Mouse (Mus musculus) CH12.LX (cell line): ENCODE results near the gene Vps37d. TPM values are rescaled to one million over a fixed set of nuclear protein-coding genes. Genes with fewer than 3 reads are reported as not detected.

ENCODE experiments used
- DNase-seq: peaks from one replicate; pipeline ENCODE4 v3.0.0-alpha.2; 2013; ENCODE audit errors: extremely low read depth
- H3K27ac ChIP-seq: 2 replicates; pipeline ENCODE4 v1.5.1; 2012; ENCODE audit warnings: low read depth, mild to moderate bottlenecking, control low read depth, moderate library complexity; ENCODE audit not compliant: insufficient read depth
- H3K27me3 ChIP-seq: replicated peaks from 2 replicates; pipeline ENCODE3; 2012; ENCODE audit warnings: inconsistent platforms
- H3K36me3 ChIP-seq, 2 experiments: replicated peaks in 1 of 2; 2 replicates each; pipeline versions ENCODE3 to v1.6.1; 2012; ENCODE audit warnings: inconsistent platforms in 1 of 2, low read length in 1 of 2, mild to moderate bottlenecking in 1 of 2, mixed read lengths in 1 of 2, moderate library complexity in 1 of 2; ENCODE audit not compliant: control insufficient read depth in 1 of 2, insufficient read depth in 1 of 2
- H3K4me1 ChIP-seq, 2 experiments: 2 replicates each; pipeline ENCODE4 v1.6.1; 2012; ENCODE audit warnings: inconsistent platforms in 1 of 2, moderate library complexity in 1 of 2; ENCODE audit not compliant: insufficient read depth in 2 of 2, control insufficient read depth in 1 of 2
- H3K4me2 ChIP-seq: 2 replicates; pipeline ENCODE4 v1.6.1; 2012; ENCODE audit warnings: low read depth, mild to moderate bottlenecking, control low read depth; ENCODE audit not compliant: poor library complexity, insufficient read depth, severe bottlenecking
- H3K4me3 ChIP-seq, 3 experiments: fragments of 150-350 bp in 1 of 3; sonication (generic) in 1 of 3; replicated peaks in 1 of 3; 2 replicates each; pipeline versions ENCODE3 to v1.5.1; 2011 to 2012; ENCODE audit warnings: low read depth in 2 of 3, low read length in 2 of 3, mild to moderate bottlenecking in 2 of 3, moderate library complexity in 2 of 3, control low read depth in 1 of 3, improper control_type of control experiment in 1 of 3, inconsistent platforms in 1 of 3, mixed read lengths in 1 of 3; ENCODE audit not compliant: poor library complexity in 1 of 3
- H3K79me2 ChIP-seq: replicated peaks from 2 replicates; pipeline ENCODE4 v1.6.1; 2012; ENCODE audit warnings: mild to moderate bottlenecking, moderate library complexity; ENCODE audit not compliant: control insufficient read depth, poor library complexity, insufficient read depth, severe bottlenecking; ENCODE audit errors: extremely low read depth
- H3K9ac ChIP-seq: 2 replicates; pipeline ENCODE4 v1.6.1; 2012; ENCODE audit warnings: low read depth, mild to moderate bottlenecking, control low read depth, moderate library complexity; ENCODE audit not compliant: insufficient read depth
- H3K9me3 ChIP-seq: replicated peaks from 2 replicates; pipeline ENCODE3; 2012; ENCODE audit warnings: low read length, inconsistent platforms, mixed read lengths
- CHD1 ChIP-seq: IDR thresholded peaks from 2 replicates; pipeline ENCODE4 v1.6.1; 2012; ENCODE audit warnings: low read depth, low read length, improper control_type of control experiment, inconsistent platforms
- CHD2 ChIP-seq: IDR thresholded peaks from 2 replicates; pipeline ENCODE4 v1.6.1; 2011; ENCODE audit warnings: low read length, improper control_type of control experiment
- CTCF ChIP-seq, 2 experiments: IDR thresholded peaks in 1 of 2; conservative IDR thresholded peaks in 1 of 2; 2 replicates each; pipeline ENCODE4 v1.5.1; 2011 to 2012; ENCODE audit warnings: low read depth in 2 of 2, low read length in 2 of 2, improper control_type of control experiment in 1 of 2, inconsistent platforms in 1 of 2, mild to moderate bottlenecking in 1 of 2, moderate library complexity in 1 of 2
- ELF1 ChIP-seq: IDR thresholded peaks from 2 replicates; pipeline ENCODE4 v1.6.1; 2014; ENCODE audit warnings: low read depth, mild to moderate bottlenecking, inconsistent platforms, low read length, improper control_type of control experiment
- IRF4 ChIP-seq: IDR thresholded peaks from 2 replicates; pipeline ENCODE4 v1.6.1; 2014; ENCODE audit warnings: low read depth, mild to moderate bottlenecking, inconsistent platforms, low read length, improper control_type of control experiment
- JUN ChIP-seq: IDR thresholded peaks from 2 replicates; pipeline ENCODE4 v1.6.1; 2011; ENCODE audit warnings: low read depth, mild to moderate bottlenecking, low read length, improper control_type of control experiment, moderate library complexity; ENCODE audit not compliant: insufficient read depth
- JUND ChIP-seq: conservative IDR thresholded peaks from 2 replicates; pipeline ENCODE4 v1.6.1; 2011; ENCODE audit warnings: low read depth, low read length, improper control_type of control experiment
- KAT2A ChIP-seq: IDR thresholded peaks from 2 replicates; pipeline ENCODE4 v1.6.1; 2012; ENCODE audit warnings: low read length, improper control_type of control experiment, inconsistent platforms; ENCODE audit not compliant: insufficient replicate concordance
- MAZ ChIP-seq: IDR thresholded peaks from 2 replicates; pipeline ENCODE4 v1.6.1; 2012; ENCODE audit warnings: low read depth, mild to moderate bottlenecking, inconsistent platforms, low read length, improper control_type of control experiment, moderate library complexity
- MXI1 ChIP-seq: IDR thresholded peaks from 2 replicates; pipeline ENCODE4 v1.6.1; 2011; ENCODE audit warnings: mild to moderate bottlenecking, low read depth, low read length, improper control_type of control experiment
- NELFE ChIP-seq: IDR thresholded peaks from 2 replicates; pipeline ENCODE4 v1.6.1; 2011; ENCODE audit warnings: low read depth, low read length, improper control_type of control experiment
- NRF1 ChIP-seq: IDR thresholded peaks from 2 replicates; pipeline ENCODE4 v1.6.1; 2014; ENCODE audit warnings: low read depth, mild to moderate bottlenecking, inconsistent platforms, low read length, improper control_type of control experiment, moderate library complexity
- POLR2AphosphoS2 ChIP-seq: IDR thresholded peaks from 2 replicates; pipeline ENCODE4 v1.6.1; 2011; ENCODE audit warnings: low read depth, low read length, improper control_type of control experiment
- TBP ChIP-seq: conservative IDR thresholded peaks from 2 replicates; pipeline ENCODE4 v1.6.1; 2011; ENCODE audit warnings: low read depth, low read length, improper control_type of control experiment
- USF1 ChIP-seq: IDR thresholded peaks from 2 replicates; pipeline ENCODE4 v1.6.1; 2014; ENCODE audit warnings: low read depth, mild to moderate bottlenecking, inconsistent platforms, low read length, improper control_type of control experiment
- dilution Hi-C: fragments of 300-500 bp; cut with MboI; formaldehyde crosslinking; loops from 2 replicates; pipeline ENCODE4 v1.14.3; 2020; ENCODE audit warnings: low sequenced_read_pairs; ENCODE audit not compliant: extremely low pct_unique_long_range_greater_than_20kb, extremely low pct_ligation_motif_present
- in situ Hi-C: fragments of 300-500 bp; cut with MboI; formaldehyde crosslinking; loops from 3 replicates; pipeline ENCODE4 v1.14.3; 2019; ENCODE audit warnings: low sequenced_read_pairs, low pct_ligation_motif_present, low pct_unique_long_range_greater_than_20kb, mixed read lengths
- polyA plus RNA-seq: library from polyadenylated mRNA; unstranded; fragments of >175 nt; gene quantifications from 2 replicates; pipeline ENCODE4 v1.2.1, GENCODE M21; 2012; ENCODE audit warnings: low read depth; ENCODE audit not compliant: insufficient read length
- total RNA-seq, 2 experiments: library from RNA; depleted of rRNA; stranded (reverse); fragments of 300-350 nt in 1 of 2; fragments of >200 nt in 1 of 2; gene quantifications; 2 replicates each; pipeline ENCODE4 v1.2.3; 2012 to 2014

The Vps37d gene
- total and polyA plus RNA-seq, 3 experiments = 0.40 to 0.64 (median 0.56) TPM

DNA sequence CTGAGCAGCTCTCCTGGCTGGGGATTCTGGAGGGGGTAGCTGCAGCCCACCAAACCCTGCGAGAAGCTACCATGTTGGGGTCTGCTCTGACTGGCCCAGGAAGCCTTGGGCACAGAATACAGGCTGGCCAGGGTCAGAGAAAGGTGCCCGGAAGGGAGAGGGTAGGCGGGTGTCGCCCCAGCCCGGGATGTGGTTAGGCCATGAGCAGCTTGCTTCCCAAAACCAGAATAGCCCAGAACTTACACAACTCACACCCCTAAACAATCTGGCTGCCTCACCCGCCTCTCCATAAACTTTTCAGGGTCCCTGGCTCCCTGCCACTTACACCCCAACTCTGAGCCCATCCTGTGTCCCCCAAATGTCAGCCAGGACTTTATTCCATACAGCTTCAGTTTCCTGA is 49.6 kb upstream of the Vps37d start:
- H3K27ac ChIP-seq = no peak overlapping the region
- peaks cover 9% of the 10 kb centered on the region for H3K9me3 ChIP-seq
- no peak for DNase-seq
- no peak for TF ChIP-seq NELFE
- TF ChIP-seq ELF1 = no peak
- TF ChIP-seq IRF4 = no peak
- no peak for TF ChIP-seq POLR2AphosphoS2
- TF ChIP-seq MAZ = no peak
- TF ChIP-seq JUN = no peak
- TF ChIP-seq USF1 = no peak
- TF ChIP-seq CTCF (conservative IDR thresholded peaks at IDR 0.05 in 1 of 2, IDR thresholded peaks at IDR 0.05 in 1 of 2; ENCODE audit: low read depth in 2 of 2, low read length in 2 of 2) = no peak
- TF ChIP-seq JUND = no peak
- no peak for TF ChIP-seq CHD1
- in situ Hi-C loops (no loop called here), dilution Hi-C loops (no loop called here)
- peaks cover 91% of the 10 kb centered on the region for H3K27me3 ChIP-seq
- no peak overlapping the region for H3K9ac ChIP-seq
- H3K4me2 ChIP-seq = no peak overlapping the region
- H3K4me3 ChIP-seq = no peak overlapping the region
- no peaks in the 10 kb centered on the region for H3K79me2 ChIP-seq
- H3K4me1 ChIP-seq = 0 out of 4 replicates have a peak, but pooled peaks cover 0 to 2% of the 10 kb centered on the region in 2 experiments
- H3K36me3 ChIP-seq = no peaks in the 10 kb centered on the region

GRCm38 (mm10) chr5:135126121-135126520 is 48.1 kb upstream of the Vps37d start:
- dilution Hi-C loops (no loop called here), in situ Hi-C loops (no loop called here)
- peaks cover 9% of the 10 kb centered on the region for H3K9me3 ChIP-seq
- H3K36me3 ChIP-seq = no peaks in the 10 kb centered on the region
- no peak overlapping the region for H3K4me2 ChIP-seq
- 0 out of 4 replicates have a peak, but pooled peaks cover 0 to 2% of the 10 kb centered on the region in 2 experiments for H3K4me1 ChIP-seq
- TF ChIP-seq CTCF (conservative IDR thresholded peaks at IDR 0.05 in 1 of 2, IDR thresholded peaks at IDR 0.05 in 1 of 2; ENCODE audit: low read depth in 2 of 2, low read length in 2 of 2) (no peak), MXI1 (no peak), USF1 (no peak), JUN (no peak), CHD2 (no peak), KAT2A (no peak), TBP (no peak), NRF1 (no peak)
- H3K79me2 ChIP-seq = no peaks in the 10 kb centered on the region
- H3K27me3 ChIP-seq = peaks cover 89% of the 10 kb centered on the region
- no peak overlapping the region for H3K9ac ChIP-seq
- DNase-seq = no peak
- H3K4me3 ChIP-seq = no peak overlapping the region
- H3K27ac ChIP-seq = no peak overlapping the region
